ENCODE assay signal across 1 mouse cellular context in the genomic region with DNA sequence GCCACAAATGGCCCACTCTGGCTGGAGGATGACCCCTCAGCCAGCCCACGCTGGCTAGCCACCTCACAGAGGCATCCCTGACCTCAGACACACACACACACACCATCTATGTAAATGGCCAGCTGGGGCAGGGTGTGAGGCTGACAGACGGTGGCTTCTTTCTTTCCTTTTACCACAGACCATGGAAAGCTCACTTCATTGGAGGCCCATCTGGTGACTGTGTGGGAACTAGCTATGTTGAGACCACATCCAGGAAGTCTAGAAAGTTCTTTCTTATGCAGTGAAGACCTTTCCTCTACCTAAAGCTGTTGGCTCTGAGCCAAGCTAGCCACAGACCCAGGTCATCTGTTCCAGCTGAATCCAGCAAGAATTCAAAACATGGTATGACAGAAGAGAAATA.
TF ChIP-seq lines count a peak whose summit lies in the region.

No protein-coding gene starts in this region.

TF ChIP-seq in CH12.LX, 34 proteins besides CTCF, POLR2A, EP300 and RAD21:
- TF ChIP-seq ETS1 (conservative IDR thresholded peaks at IDR 0.05; ENCODE audit: low read depth, low read length) = peak; percentile 84
- no peak for TF ChIP-seq E2F4 (IDR thresholded peaks at IDR 0.05; ENCODE audit: insufficient replicate concordance, low read depth, low read length)
- no peak for TF ChIP-seq CHD1 (IDR thresholded peaks at IDR 0.05; ENCODE audit: low read depth, low read length)
- TF ChIP-seq BHLHE40 (IDR thresholded peaks at IDR 0.05; ENCODE audit: low read depth, low read length) = peak; percentile 54
- TF ChIP-seq UBTF (IDR thresholded peaks at IDR 0.05; ENCODE audit: low read depth, low read length) = no peak
TF ChIP-seq in CH12.LX: peak in this region for 2.
